3 mouse cellular contexts compared by ENCODE assay signal in genomic region chr14:3651730-3652129, GRCm38 (mm10). TPM values are rescaled to one million over a fixed set of nuclear protein-coding genes. Genes with fewer than 3 reads are reported as not detected.
"Had no signal": no experiment of that assay in that cellular context is flagged by ENCODE, and none has a peak within 500 bp of the region (broad histone marks: within the 10 kb centered on the region; RNA-seq: fewer than 3 reads in every experiment).

TSS of gene Gm3020 (plus strand) at chr14:3652030.

RNA-seq across cellular contexts. Expression of gene Gm3020, which starts in this region (rescaled TPM):
- polyA plus RNA-seq: liver, embryonic 14.5 days; liver, embryonic 16.5 days; small intestine, adult 2 months had no signal
